Mouse (Mus musculus) lung, embryonic 16.5 days (tissue): Measurements from ENCODE around the gene 1700017B05Rik. TPM values are rescaled to one million over a fixed set of nuclear protein-coding genes. Genes with fewer than 3 reads are reported as not detected.
"Not testable (repeated sequence)": the region's sequence is repeated elsewhere in the genome, so short reads cannot be mapped to it uniquely, and the experiment has no call there.

Experiments used
- ATAC-seq: fragments of 200-750 bp; cut with Nextera tagmentation; 2 replicates; pipeline ENCODE4 v1.8.0; 2017; ENCODE audit warnings: low read depth, mild to moderate bottlenecking, moderate library complexity
- H3K27ac ChIP-seq: fragments of 300-500 bp; sonication (generic); 2 replicates; pipeline ENCODE4 v1.5.1; 2014; ENCODE audit warnings: mild to moderate bottlenecking, control low read depth, low read length
- H3K27me3 ChIP-seq: fragments of 300-500 bp; sonication (generic); 2 replicates; pipeline ENCODE4 v1.6.1; 2014; ENCODE audit warnings: low read depth, low read length, mixed read lengths; ENCODE audit not compliant: control insufficient read depth, insufficient read depth
- H3K36me3 ChIP-seq: fragments of 300-500 bp; sonication (generic); 2 replicates; pipeline ENCODE4 v1.6.1; 2014; ENCODE audit warnings: low read length; ENCODE audit not compliant: control insufficient read depth, insufficient read depth
- H3K4me1 ChIP-seq: fragments of 300-500 bp; sonication (generic); replicated peaks from 2 replicates; pipeline ENCODE4 v1.6.1; 2014; ENCODE audit warnings: low read length, mixed read lengths; ENCODE audit not compliant: control insufficient read depth, insufficient read depth
- H3K4me2 ChIP-seq: fragments of 300-500 bp; sonication (generic); 2 replicates; pipeline ENCODE4 v1.6.1; 2014; ENCODE audit warnings: low read depth, low read length, control low read depth
- H3K4me3 ChIP-seq: fragments of 300-500 bp; sonication (generic); 2 replicates; pipeline ENCODE4 v1.5.1; 2014; ENCODE audit warnings: mild to moderate bottlenecking, low read length, control low read depth
- H3K9ac ChIP-seq: fragments of 300-500 bp; sonication (generic); 2 replicates; pipeline ENCODE4 v1.6.1; 2014; ENCODE audit warnings: low read length, control low read depth
- H3K9me3 ChIP-seq: fragments of 300-500 bp; sonication (generic); 2 replicates; pipeline ENCODE4 v1.6.1; 2016; ENCODE audit warnings: low read length; ENCODE audit not compliant: control insufficient read depth
- WGBS: fragments of 180-500 bp; shearing (Covaris S2); extraction: QIAGEN DNeasy Blood & Tissue Kit; methylation state at CpG from one replicate; pipeline ENCODE4 v1.1.7; 2014; 5-methylcytosine and 5-hydroxymethylcytosine counted together
- polyA plus RNA-seq: library from polyadenylated mRNA; unstranded; fragments of >200 nt; fragmentation: Nextera tagmentation; extraction: Ambion mirVana; gene quantifications from 2 replicates; pipeline ENCODE4 v1.2.1, GENCODE M21; 2015

The 1700017B05Rik gene
- polyA plus RNA-seq, 1 experiment from 2014 or later: 20.3 TPM

DNA sequence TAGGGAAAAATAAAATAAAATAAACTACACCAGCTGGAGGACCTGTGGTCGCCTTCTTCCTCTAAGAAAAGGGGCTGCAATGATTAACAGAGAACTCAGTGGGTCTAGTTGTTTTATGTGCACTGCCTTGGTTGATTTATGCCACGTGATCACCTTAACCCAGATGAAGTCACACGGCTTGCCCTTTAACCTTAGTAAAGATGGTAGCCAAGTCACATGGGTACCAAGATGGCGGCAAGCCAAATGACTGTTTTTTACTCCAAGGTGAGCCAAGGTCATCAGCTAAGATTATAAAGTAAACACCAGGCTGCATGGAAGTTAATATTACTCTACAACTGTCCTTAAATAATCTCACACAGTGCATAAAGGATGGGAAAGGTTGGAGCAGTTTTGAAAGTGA, 32.7 kb downstream of the 1700017B05Rik start:
- H3K4me2 ChIP-seq: no peak overlapping the region
- H3K9ac ChIP-seq: no peak overlapping the region
- H3K9me3 ChIP-seq: no peaks in the 10 kb centered on the region
- no peak overlapping the region for H3K4me3 ChIP-seq
- 50% methylated on average over 4 of the region's 4 CpGs for WGBS
- ATAC-seq: no peak
- H3K36me3 ChIP-seq: no peaks in the 10 kb centered on the region
- H3K27ac ChIP-seq: no peak overlapping the region
- peaks cover 4% of the 10 kb centered on the region; the same call in 1 of the 2 replicates for H3K4me1 ChIP-seq
- H3K27me3 ChIP-seq: no peaks in the 10 kb centered on the region

DNA sequence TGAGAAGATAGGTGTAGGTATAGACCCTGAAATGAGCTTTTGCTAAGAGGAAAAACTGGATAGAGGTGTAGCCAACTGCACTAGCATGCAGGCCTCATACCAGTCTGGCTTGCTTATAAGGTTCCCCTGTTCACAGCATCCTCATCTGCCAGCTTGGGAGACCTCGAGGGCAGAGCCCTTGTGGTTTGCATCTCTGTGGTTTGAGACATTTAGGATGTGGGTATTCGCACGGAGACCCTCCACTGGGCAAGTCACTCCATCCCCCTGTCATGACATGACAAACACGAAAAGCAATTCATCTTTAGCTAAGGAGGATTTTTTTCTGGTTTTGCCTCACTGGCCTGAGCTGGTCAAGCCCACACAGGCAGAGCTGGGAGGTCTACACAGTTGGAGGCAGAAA, 34.2 kb downstream of the 1700017B05Rik start:
- Histone ChIP-seq H3K4me3 (no peak overlapping the region), H3K9me3 (no peaks in the 10 kb centered on the region), H3K4me1 (peaks cover 4% of the 10 kb centered on the region; the same call in 1 of the 2 replicates), H3K36me3 (no peaks in the 10 kb centered on the region), H3K9ac (no peak overlapping the region), H3K27ac (no peak overlapping the region), H3K27me3 (no peaks in the 10 kb centered on the region), H3K4me2 (no peak overlapping the region)
- no peak for ATAC-seq
- WGBS: 73% methylated on average over 4 of the region's 4 CpGs

DNA sequence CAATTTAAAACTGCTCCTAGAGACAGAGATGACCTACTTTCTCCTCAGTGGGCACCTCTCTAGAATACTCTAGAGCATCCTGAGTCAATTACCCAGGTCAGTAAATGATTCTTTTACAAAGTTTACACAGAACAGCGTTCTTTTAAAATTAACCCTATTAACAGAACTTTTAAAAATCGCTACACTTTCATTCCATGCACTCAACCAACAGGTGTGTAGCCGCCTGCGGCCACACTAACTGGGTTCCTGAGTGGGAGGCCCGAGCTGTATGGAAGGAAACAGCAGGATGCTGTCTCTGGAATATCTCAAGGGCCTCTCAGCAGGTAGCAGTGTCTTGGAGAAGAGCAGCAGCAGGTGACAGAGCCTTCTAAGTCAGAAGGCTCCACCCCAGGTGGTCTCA, 35.2 kb downstream of the 1700017B05Rik start:
- H3K9ac ChIP-seq: no peak overlapping the region
- no peak overlapping the region for H3K4me3 ChIP-seq
- peaks cover 4% of the 10 kb centered on the region; the same call in 1 of the 2 replicates for H3K4me1 ChIP-seq
- H3K27ac ChIP-seq: no peak overlapping the region
- WGBS: 62% methylated on average over 5 of the region's 5 CpGs
- H3K36me3 ChIP-seq: no peaks in the 10 kb centered on the region
- no peak overlapping the region for H3K4me2 ChIP-seq
- ATAC-seq: no peak
- no peaks in the 10 kb centered on the region for H3K9me3 ChIP-seq
- no peaks in the 10 kb centered on the region for H3K27me3 ChIP-seq

DNA sequence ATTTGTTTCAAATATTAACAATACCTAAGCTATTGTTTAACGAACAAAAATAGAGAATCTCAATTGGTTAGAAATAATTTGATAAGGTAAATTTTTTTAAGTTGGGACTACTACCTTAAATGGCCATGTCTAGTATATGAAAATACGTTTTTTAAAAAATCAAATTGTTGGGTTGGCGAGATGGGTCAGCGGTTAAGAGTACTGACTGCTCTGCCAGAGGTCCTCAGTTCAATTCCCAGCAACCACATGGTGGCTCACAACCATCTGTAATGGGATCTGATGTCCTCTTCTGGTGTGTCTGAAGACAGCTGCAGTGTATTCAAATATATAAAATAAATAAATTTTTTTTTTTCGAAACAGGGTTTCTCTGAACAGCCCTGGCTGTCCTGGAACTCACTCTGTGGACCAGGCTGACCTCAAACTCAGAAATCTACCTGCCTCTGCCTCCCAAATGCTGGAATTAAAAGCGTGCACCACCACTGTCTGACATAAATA, 35.7 kb downstream of the 1700017B05Rik start:
- ATAC-seq, H3K36me3 ChIP-seq, H3K27ac ChIP-seq, H3K9ac ChIP-seq, H3K4me2 ChIP-seq, H3K4me1 ChIP-seq, H3K9me3 ChIP-seq, H3K27me3 ChIP-seq, H3K4me3 ChIP-seq: not testable (repeated sequence)
- WGBS: 81% methylated on average over 6 of the region's 6 CpGs

DNA sequence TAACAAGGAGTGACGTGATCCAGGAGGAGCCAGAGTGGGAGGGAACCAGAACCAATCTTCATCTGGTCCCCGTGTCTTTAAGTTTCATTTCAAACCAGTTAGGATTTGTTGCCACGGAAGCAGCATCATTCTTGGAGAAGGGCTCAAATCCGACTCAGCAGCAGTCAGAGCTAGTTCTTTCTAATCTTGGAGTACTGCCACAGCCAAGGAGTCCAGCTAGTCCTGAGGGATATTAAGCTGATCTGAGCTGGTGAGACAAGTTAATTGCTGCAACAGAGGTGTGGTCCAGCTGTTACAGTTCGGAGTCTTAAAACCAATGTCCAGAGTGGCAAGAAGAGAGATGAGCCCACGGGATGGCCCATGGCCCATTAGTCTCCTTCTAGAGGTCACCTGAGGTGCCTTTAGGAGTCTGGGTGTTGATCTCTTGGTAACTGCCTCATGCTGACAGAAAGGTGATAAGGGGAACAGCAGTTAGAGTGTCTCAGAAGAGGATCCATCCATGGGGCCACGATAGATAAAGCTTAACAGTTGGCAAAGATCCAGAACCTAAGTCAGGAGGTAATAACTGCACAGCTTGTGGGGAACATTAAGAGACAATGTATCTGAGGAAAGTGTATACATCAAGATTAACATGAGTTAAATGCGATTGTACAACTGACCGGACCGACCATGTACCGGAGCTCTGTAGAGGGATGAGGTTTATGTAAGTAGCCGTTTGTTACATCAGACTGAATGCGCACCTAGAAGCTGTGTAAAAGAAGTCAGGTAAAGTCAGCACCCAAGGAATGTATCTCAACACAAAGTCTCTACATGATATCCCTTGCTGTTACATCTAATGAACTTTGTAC, 36.4 kb downstream of the 1700017B05Rik start:
- H3K36me3 ChIP-seq: no peaks in the 10 kb centered on the region
- no peak for ATAC-seq
- peaks cover 4% of the 10 kb centered on the region; the same call in 1 of the 2 replicates for H3K4me1 ChIP-seq
- 58% methylated on average over 13 of the region's 13 CpGs for WGBS
- no peak overlapping the region for H3K27ac ChIP-seq
- H3K9me3 ChIP-seq: no peaks in the 10 kb centered on the region
- no peak overlapping the region for H3K9ac ChIP-seq
- no peak overlapping the region for H3K4me2 ChIP-seq
- H3K4me3 ChIP-seq: no peak overlapping the region
- H3K27me3 ChIP-seq: no peaks in the 10 kb centered on the region

DNA sequence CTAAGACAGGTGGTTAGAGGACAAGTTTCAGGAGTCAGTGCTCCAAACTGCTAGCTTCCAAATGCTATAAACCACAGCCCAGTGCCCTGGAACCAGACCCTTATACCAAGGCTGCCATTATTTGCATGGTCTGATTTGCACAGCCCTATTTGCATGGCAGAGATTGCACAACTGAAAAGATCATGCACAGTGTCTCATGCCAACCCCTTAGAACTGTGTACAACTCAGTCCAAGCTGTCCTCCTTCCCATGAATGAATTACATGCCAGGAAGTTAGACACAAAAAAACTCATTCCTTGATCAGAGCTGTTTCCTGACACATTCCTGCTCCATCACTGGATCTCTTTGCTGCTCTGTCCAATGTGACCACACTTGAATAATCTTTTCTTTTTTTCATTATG, 39.1 kb downstream of the 1700017B05Rik start:
- Histone ChIP-seq H3K36me3 (no peaks in the 10 kb centered on the region), H3K4me3 (no peak overlapping the region), H3K4me2 (no peak overlapping the region), H3K27me3 (no peaks in the 10 kb centered on the region), H3K27ac (no peak overlapping the region), H3K9me3 (no peaks in the 10 kb centered on the region), H3K9ac (no peak overlapping the region), H3K4me1 (no peaks in the 10 kb centered on the region)
- ATAC-seq: no peak

DNA sequence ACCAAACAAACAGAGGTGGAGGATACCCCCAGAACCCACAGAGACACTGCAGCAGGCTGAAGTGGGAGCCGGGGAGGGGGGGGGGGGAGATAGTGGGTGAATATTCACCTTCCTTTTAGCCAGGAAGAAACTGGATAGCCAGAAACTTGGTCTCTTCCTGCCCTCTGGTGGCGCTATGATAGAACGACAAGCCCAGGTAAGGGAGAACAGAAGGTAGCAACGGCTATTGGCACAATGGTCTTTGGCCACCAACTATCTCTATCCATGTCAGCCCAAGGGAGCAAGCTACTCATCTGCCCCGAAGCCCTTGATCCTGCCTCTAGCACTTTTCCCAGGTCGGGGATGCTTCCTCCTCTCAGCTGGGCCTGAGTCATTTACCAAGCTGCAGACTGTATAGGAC, 42.1 kb downstream of the 1700017B05Rik start:
- Histone ChIP-seq H3K27ac (no peak overlapping the region), H3K27me3 (no peaks in the 10 kb centered on the region), H3K36me3 (no peaks in the 10 kb centered on the region), H3K9ac (no peak overlapping the region), H3K4me1 (no peaks in the 10 kb centered on the region), H3K4me2 (no peak overlapping the region), H3K4me3 (no peak overlapping the region), H3K9me3 (no peaks in the 10 kb centered on the region)
- no peak for ATAC-seq
- 12% methylated on average over 6 of the region's 6 CpGs for WGBS

DNA sequence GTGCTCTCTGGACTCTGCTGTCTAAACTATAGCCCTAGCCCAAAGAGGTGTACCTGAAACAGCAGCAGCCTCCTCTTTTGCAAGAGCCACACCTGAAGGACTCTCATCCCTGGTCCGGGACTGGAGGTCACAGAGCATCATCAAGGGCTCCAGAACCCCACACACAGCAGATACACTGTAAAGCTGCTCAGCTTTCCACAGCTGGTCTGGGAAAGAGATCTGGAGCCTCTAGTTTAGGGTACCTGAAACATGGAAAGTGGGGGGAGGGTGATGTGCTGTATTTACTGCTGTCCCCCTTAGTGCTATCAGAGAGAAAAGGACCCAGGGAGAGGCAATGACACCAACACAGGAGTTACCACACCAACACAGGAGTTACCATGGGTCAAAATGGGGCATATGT, 42.9 kb downstream of the 1700017B05Rik start:
- Histone ChIP-seq H3K36me3 (no peaks in the 10 kb centered on the region), H3K9me3 (no peaks in the 10 kb centered on the region), H3K27me3 (no peaks in the 10 kb centered on the region), H3K27ac (no peak overlapping the region), H3K4me3 (no peak overlapping the region), H3K4me2 (no peak overlapping the region), H3K9ac (no peak overlapping the region), H3K4me1 (no peaks in the 10 kb centered on the region)
- no peak for ATAC-seq
- 71% methylated on average over 1 of the region's 1 CpGs for WGBS

DNA sequence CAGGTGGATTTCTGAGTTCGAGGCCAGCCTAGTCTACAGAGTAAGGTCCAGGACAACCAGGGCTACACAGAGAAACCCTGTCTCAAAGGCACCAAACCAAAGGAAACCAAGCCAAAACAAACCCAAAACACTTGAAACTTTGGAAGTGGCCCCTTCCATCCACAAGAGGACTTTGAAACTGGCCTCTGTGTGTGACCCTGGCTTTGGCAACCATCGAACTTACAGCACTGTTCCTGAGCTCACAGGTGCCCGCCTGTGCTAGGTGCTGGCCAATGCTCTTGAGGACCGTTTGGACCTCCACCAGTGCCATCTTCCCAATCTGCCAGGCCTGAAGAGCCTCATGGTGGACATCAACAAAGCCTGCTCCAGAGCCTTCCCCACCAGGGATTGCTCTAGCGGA, 43.6 kb downstream of the 1700017B05Rik start:
- Histone ChIP-seq H3K36me3 (no peaks in the 10 kb centered on the region), H3K9ac (no peak overlapping the region), H3K9me3 (no peaks in the 10 kb centered on the region), H3K4me3 (no peak overlapping the region), H3K27me3 (no peaks in the 10 kb centered on the region), H3K4me1 (no peaks in the 10 kb centered on the region), H3K27ac (no peak overlapping the region), H3K4me2 (no peak overlapping the region)
- ATAC-seq: no peak
- WGBS: 80% methylated on average over 5 of the region's 5 CpGs
